Mouse (Mus musculus): ENCODE data around the gene Exosc7. TPM values are rescaled to one million over a fixed set of nuclear protein-coding genes. Genes with fewer than 3 reads are reported as not detected.

The Exosc7 gene
- polyA plus RNA-seq, 1 experiment: 44.4 TPM

DNA sequence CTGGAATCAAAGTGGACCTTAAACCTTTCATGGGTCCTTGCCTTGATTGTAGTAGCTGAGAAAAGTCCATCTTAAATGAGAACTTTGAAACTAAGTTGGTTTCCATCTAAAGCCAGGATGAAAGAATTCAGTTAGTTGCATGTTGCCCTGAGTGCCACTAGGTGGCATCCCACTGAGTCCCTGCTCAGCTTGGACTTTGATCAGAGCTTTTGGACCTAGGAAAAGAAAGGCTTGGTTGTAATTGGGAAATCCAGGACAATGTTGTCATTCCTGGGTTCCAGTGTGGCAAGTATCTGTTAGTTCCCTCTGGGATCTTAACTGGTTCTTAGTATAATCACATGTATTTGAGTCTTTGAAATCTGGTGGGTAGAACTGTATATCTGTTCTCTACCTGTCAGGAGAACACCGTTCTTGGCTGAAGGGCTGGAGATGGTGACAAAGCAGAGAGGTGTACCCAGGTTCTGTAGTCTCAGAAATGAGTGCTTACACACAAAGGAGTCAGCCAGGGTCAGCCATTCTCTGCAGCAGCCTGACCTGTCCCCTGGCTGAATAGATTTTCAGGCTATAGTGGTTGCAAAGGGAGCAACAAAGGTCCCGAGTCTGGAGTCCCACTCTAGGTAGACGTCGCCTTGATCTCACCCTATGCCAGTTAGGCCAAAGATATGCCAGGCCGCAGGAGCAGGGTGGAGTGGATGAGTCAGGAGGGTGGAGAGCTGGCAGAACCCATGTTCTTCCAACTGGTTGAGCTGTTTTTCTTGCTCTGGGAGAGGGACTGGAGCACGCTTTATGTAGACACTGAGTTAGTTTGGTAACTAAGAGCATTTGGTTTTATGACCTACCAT, 10.8 kb downstream of the Exosc7 start:
- 73% methylated on average over 6 of the region's 6 CpGs for WGBS
- peaks cover 2% of the 10 kb centered on the region; the same call in 1 of the 2 replicates for H3K4me1 ChIP-seq (ENCODE audit: control insufficient read depth, insufficient read depth, low read length)
- H3K4me3 ChIP-seq (replicated peaks; ENCODE audit: control insufficient read depth, low read depth, low read length): no peak overlapping the region
- TF ChIP-seq CTCF (IDR thresholded peaks at IDR 0.05; ENCODE audit: control insufficient read depth, insufficient read depth, low read length) (peak; percentile 79), POLR2A (IDR thresholded peaks at IDR 0.05; ENCODE audit: borderline replicate concordance, control insufficient read depth, low read depth, low read length) (no peak)
- 0 out of 2 replicates have a peak overlapping the region, but pooled peaks have one; percentile 24 for H3K27ac ChIP-seq (ENCODE audit: control insufficient read depth, insufficient read depth, low read depth, low read length, poor library complexity)

DNA sequence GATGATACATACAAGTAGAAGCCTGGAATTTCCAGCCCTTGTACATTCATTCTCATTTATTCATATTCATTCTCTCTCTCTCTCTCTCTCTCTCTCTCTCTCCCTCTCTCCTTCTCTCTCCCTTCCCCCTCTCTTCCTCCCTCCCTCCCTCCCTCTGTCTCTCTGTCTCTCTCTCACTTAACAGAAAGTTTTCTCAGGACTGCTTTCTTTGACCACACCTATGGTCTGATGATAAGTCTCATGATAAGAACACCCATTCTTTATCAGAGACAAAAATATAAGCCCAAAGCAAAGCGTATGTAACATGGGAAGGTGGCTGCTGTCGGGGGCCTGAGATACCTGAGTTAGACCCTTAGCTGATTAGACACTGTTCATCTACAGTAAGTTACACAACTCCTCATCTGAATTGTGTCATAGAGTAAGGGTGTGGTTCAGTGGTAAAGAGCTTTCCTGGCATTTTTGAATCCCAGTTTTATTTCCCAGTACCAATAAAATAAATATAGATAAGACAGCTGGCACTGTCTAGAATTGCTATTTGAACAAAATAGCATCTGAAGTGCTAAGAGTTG, 11.5 kb downstream of the Exosc7 start:
- TF ChIP-seq CTCF (IDR thresholded peaks at IDR 0.05; ENCODE audit: control insufficient read depth, insufficient read depth, low read length) (no peak), POLR2A (IDR thresholded peaks at IDR 0.05; ENCODE audit: borderline replicate concordance, control insufficient read depth, low read depth, low read length) (no peak)
- Histone ChIP-seq H3K4me1 (ENCODE audit: control insufficient read depth, insufficient read depth, low read length) (peaks cover 2% of the 10 kb centered on the region; the same call in 1 of the 2 replicates), H3K27ac (ENCODE audit: control insufficient read depth, insufficient read depth, low read depth, low read length, poor library complexity) (no peak overlapping the region), H3K4me3 (replicated peaks; ENCODE audit: control insufficient read depth, low read depth, low read length) (no peak overlapping the region)
- 63% methylated on average over 2 of the region's 2 CpGs for WGBS

DNA sequence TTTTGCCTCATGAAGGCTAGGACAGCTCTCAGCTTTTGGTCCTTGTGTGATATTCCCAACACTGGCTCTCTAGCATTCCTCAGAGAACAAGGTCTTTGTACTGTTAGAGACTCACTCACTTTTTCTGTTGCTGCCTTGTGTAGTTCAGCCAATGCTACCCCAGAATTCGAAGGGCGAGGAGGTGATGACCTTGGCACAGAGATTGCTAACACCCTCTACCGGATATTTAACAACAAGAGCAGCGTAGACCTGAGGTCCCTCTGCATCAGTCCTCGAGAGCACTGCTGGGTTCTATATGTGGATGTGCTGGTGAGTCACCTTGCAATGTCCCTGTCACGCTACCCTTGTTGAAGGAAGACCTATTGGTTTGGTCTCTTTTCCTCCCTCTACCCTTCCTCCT, 14.6 kb downstream of the Exosc7 start:
- 92% methylated on average over 6 of the region's 6 CpGs for WGBS
- Histone ChIP-seq H3K4me1 (ENCODE audit: control insufficient read depth, insufficient read depth, low read length) (peaks cover 2% of the 10 kb centered on the region; the same call in 1 of the 2 replicates), H3K27ac (ENCODE audit: control insufficient read depth, insufficient read depth, low read depth, low read length, poor library complexity) (no peak overlapping the region), H3K4me3 (replicated peaks; ENCODE audit: control insufficient read depth, low read depth, low read length) (no peak overlapping the region)
- TF ChIP-seq POLR2A (IDR thresholded peaks at IDR 0.05; ENCODE audit: borderline replicate concordance, control insufficient read depth, low read depth, low read length) (no peak), CTCF (IDR thresholded peaks at IDR 0.05; ENCODE audit: control insufficient read depth, insufficient read depth, low read length) (no peak)

DNA sequence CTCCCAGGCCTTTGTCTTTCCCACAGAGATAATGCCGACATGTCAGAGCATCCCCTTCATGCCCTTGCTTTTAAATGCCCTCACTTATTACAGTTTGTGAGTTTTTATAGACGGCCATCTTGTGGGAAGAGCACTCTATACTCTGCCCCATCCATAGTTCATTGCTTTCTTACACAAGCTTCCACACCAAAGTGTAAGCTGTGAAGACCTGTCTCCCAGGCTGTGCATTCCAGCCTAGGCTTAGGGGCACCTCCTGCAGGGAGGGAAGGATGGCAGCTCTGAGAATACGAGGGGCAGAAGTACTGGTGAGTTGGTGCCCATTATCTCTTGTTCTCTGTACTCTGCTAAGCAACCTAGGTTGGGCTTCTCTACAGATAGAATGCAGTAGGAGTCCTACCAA, 20.0 kb downstream of the Exosc7 start:
- Histone ChIP-seq H3K27ac (ENCODE audit: control insufficient read depth, insufficient read depth, low read depth, low read length, poor library complexity) (no peak overlapping the region), H3K4me1 (ENCODE audit: control insufficient read depth, insufficient read depth, low read length) (no peaks in the 10 kb centered on the region), H3K4me3 (replicated peaks; ENCODE audit: control insufficient read depth, low read depth, low read length) (no peak overlapping the region)
- TF ChIP-seq POLR2A (IDR thresholded peaks at IDR 0.05; ENCODE audit: borderline replicate concordance, control insufficient read depth, low read depth, low read length): no peak
- no peak for TF ChIP-seq CTCF (IDR thresholded peaks at IDR 0.05; ENCODE audit: control insufficient read depth, insufficient read depth, low read length)
- 87% methylated on average over 3 of the region's 3 CpGs for WGBS

DNA sequence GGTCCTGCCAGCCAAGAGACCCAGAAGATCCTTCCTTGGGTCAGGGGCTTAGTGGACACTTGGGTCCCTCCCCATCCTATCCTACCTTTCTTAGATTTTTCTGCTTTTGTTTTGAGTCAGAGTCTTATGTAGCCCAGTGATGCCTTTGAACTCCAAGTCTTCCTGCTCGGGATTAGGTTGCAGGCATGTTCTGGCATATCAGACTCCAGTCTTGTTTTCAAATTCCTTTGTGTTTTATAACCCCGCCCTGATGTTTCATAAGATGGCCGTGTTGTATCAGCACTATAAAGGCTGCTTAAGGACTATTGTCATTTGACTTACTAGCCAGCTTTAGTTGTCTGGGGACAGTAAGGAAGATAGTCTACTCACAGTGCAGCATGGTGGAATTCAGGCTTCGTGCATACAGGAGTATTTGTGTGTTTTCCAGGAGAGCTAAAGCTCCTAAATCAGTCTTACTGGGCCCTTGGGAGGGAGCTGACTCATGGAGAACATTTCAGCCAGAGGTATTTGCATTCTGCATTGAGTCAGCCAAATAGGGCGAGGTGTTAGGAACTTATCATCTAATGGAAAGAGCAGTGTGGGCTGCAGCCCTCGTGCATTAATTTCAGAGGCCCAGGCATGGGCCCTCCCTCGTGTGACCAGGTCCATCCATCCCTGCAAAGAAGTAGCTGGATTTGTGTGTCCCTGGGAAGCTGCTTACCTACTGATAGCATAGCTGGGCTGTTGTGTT, 24.1 kb downstream of the Exosc7 start:
- H3K4me3 ChIP-seq (replicated peaks; ENCODE audit: control insufficient read depth, low read depth, low read length): no peak overlapping the region
- 82% methylated on average over 7 of the region's 7 CpGs for WGBS
- TF ChIP-seq POLR2A (IDR thresholded peaks at IDR 0.05; ENCODE audit: borderline replicate concordance, control insufficient read depth, low read depth, low read length): no peak
- no peak for TF ChIP-seq CTCF (IDR thresholded peaks at IDR 0.05; ENCODE audit: control insufficient read depth, insufficient read depth, low read length)
- no peak overlapping the region for H3K27ac ChIP-seq (ENCODE audit: control insufficient read depth, insufficient read depth, low read depth, low read length, poor library complexity)
- H3K4me1 ChIP-seq (ENCODE audit: control insufficient read depth, insufficient read depth, low read length): no peaks in the 10 kb centered on the region

DNA sequence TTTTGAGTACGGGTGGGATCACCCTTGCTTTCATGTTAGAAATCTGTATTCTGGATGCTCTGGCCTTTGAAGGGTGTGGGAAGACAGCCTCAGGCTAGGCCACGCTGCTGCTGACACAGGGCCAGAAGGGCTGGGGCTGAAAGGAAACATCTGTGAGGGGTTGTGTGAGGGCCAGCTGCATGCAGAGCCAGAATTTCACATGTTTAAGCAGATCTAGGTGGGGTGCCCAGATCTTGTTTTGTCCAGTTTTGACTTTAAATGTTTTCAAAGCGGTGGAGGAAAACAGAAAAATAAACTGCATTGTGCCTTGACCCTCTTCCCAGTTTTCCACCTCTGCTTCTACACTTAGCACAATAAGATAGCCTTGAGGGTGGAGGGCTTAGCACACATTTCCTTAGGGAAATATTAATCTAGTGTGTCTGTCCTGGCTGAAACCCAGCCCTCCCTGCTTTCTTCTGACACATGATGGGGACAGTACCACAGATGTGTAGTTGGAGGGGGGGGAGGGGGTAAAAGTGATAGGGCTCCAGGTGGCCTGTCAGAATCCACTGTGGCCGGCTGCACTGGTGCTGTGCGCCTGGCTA, 26.0 kb downstream of the Exosc7 start:
- TF ChIP-seq CTCF (IDR thresholded peaks at IDR 0.05; ENCODE audit: control insufficient read depth, insufficient read depth, low read length) (no peak), POLR2A (IDR thresholded peaks at IDR 0.05; ENCODE audit: borderline replicate concordance, control insufficient read depth, low read depth, low read length) (no peak)
- H3K4me1 ChIP-seq (ENCODE audit: control insufficient read depth, insufficient read depth, low read length): no peaks in the 10 kb centered on the region
- no peak overlapping the region for H3K27ac ChIP-seq (ENCODE audit: control insufficient read depth, insufficient read depth, low read depth, low read length, poor library complexity)
- WGBS: 64% methylated on average over 5 of the region's 5 CpGs
- H3K4me3 ChIP-seq (replicated peaks; ENCODE audit: control insufficient read depth, low read depth, low read length): no peak overlapping the region

DNA sequence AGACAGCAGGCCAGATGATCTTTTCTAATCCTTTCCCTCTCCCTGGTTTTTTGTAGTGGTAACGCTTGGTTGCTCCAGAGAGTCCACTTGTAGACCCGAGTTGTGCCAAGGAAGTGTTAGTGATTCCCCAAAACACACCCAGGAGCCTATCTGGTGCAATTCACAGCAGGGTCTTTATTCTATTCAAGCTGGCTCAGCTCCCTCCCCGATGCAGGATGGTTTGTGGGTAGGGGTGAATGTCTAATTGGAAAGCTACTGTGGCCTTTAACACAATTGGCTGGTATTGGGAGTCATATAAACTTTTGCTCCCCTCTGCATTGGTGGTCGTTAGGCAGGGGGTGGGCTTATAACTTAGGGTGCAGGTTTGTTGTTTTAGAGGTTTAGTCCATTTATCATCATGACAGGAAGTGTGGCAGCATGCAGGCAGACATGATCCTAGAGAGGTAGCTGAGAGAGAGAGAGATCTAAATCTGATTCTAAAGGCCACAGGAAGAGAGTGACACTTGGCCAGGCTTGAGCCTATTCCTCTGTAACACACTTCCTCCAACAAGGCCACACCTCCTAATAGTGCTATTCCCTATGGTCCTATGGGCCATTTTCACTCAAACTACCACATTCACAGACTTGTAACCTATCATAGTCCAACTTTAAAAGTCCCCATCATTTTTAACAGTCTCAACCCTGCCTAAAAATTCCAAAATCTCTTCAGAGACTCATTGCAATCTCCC, 27.0 kb downstream of the Exosc7 start:
- Histone ChIP-seq H3K27ac (ENCODE audit: control insufficient read depth, insufficient read depth, low read depth, low read length, poor library complexity) (no peak overlapping the region), H3K4me3 (replicated peaks; ENCODE audit: control insufficient read depth, low read depth, low read length) (no peak overlapping the region), H3K4me1 (ENCODE audit: control insufficient read depth, insufficient read depth, low read length) (no peaks in the 10 kb centered on the region)
- TF ChIP-seq CTCF (IDR thresholded peaks at IDR 0.05; ENCODE audit: control insufficient read depth, insufficient read depth, low read length) (no peak), POLR2A (IDR thresholded peaks at IDR 0.05; ENCODE audit: borderline replicate concordance, control insufficient read depth, low read depth, low read length) (no peak)
- WGBS: 50% methylated on average over 4 of the region's 4 CpGs
